Mouse (Mus musculus) heart, postnatal 14 days (tissue): ENCODE data around the gene Anxa11. TPM values are rescaled to one million over a fixed set of nuclear protein-coding genes. Genes with fewer than 3 reads are reported as not detected.

Experiments
- microRNA-seq, 2 experiments: library from miRNA; unstranded; fragments of <30 nt; microRNA quantifications; one replicate each; pipeline ENCODE4 v1.2.0; 2021 to 2022
- total RNA-seq, 2 experiments: library from RNA; stranded (reverse); gene quantifications; 2 replicates each; pipeline ENCODE4 v1.2.3; 2021

Anxa11 gene
- total RNA-seq, 2 experiments from 2014 or later, result 69.9 to 78.1 TPM

Small RNAs within 50 kb of the gene (microRNA-seq; reads per million reads assigned to microRNA genes)
- 0 reads per million in 2 experiments for gene Gm23701

Other genes starting within 250 kb of the Anxa11 start
- gene Ppif, start 148.0 kb upstream of the Anxa11 start, total RNA-seq, result 100 to 1,000 TPM; 238 to 261 TPM
- gene Zcchc24, start 73.1 kb upstream of the Anxa11 start, total RNA-seq, result 10 to 100 TPM; 47.6 to 48.3 TPM
- 1 to 10 TPM; 2.6 to 2.9 TPM for gene Plac9a, start 60.9 kb downstream of the Anxa11 start, total RNA-seq
- gene Tmem254a, start 85.5 kb downstream of the Anxa11 start, total RNA-seq, result 1 to 10 TPM; 1.6 to 2.1 TPM
- not detected for gene Cphx1, start 96.1 kb downstream of the Anxa11 start, total RNA-seq
- under 1 TPM in 1 of 2 experiments, not detected in 1; 0.39 TPM for gene Duxbl1, start 136.4 kb downstream of the Anxa11 start, total RNA-seq
- gene Gm9780, start 200.6 kb downstream of the Anxa11 start, total RNA-seq, result 10 to 100 TPM; 21.2 to 24.0 TPM
- gene Tmem254c, start 225.2 kb downstream of the Anxa11 start, total RNA-seq, result 10 to 100 TPM; 10.1 to 16.1 TPM
- not detected for gene Cphx2, start 239.4 kb downstream of the Anxa11 start, total RNA-seq
- gene Cphx3, start 240.1 kb downstream of the Anxa11 start, total RNA-seq, result not detected